Mouse (Mus musculus) G1E (cell line): Measurements from ENCODE around the gene Kdsr.

Experiments used
- CTCF ChIP-seq: IDR thresholded peaks from 2 replicates; pipeline ENCODE4 v1.5.1; 2012; ENCODE audit warnings: low read depth, low read length, inconsistent platforms, mixed read lengths
- GATA1 ChIP-seq: IDR thresholded peaks from 2 replicates; pipeline ENCODE4 v1.6.1; 2012; ENCODE audit warnings: borderline replicate concordance, low read length, inconsistent platforms, mixed read lengths
- POLR2AphosphoS5 ChIP-seq: IDR thresholded peaks from 2 replicates; pipeline ENCODE4 v1.6.1; 2012; ENCODE audit warnings: low read depth, low read length, inconsistent platforms; ENCODE audit not compliant: insufficient replicate concordance

DNA sequence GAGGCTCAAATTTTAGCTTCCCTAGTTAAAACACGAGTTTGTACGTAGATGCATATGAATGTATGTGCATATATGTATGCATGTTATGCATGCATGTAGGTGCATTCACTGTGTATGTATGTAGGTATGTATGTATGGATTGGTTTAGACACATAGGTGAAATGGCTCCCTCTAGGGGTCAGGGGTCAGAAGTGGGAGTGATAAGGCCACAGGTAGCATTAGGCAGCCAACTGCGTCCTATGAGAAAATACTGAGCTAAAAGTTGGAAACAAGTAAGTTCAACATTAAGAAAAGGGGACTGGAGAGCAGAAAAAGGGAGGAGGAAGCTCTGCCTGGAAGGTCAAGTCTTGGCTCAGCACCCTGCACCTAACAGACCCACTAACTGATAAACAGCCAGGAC, 21.4 kb downstream of the Kdsr start:
- TF ChIP-seq POLR2AphosphoS5 = no peak
- TF ChIP-seq CTCF = peak; percentile 90
- TF ChIP-seq GATA1 = no peak
